Mouse (Mus musculus): ENCODE data around the gene Aip.

- TF ChIP-seq HCFC1 (IDR thresholded peaks at IDR 0.05; ENCODE audit: borderline replicate concordance, insufficient read depth, low read length) (no peak), ZC3H11A (IDR thresholded peaks at IDR 0.05; ENCODE audit: borderline replicate concordance, low read depth, low read length) (no peak), MAFK (IDR thresholded peaks at IDR 0.05; ENCODE audit: insufficient read depth, low read depth, low read length) (no peak)
These were observed 33.4 kb upstream of the Aip start for GRCm38 (mm10) chr19:4159049-4159448.
